Mouse (Mus musculus) midbrain, embryonic 14.5 days (tissue): Measurements from ENCODE around the gene Bmpr2. TPM values are rescaled to one million over a fixed set of nuclear protein-coding genes. Genes with fewer than 3 reads are reported as not detected.
A peak's percentile ranks its signal among the peaks of the same experiment; 100 is the strongest.
"Not testable (repeated sequence)": the region's sequence is repeated elsewhere in the genome, so short reads cannot be mapped to it uniquely, and the experiment has no call there.

Experiments used
- ATAC-seq: fragments of 200-750 bp; cut with Nextera tagmentation; 2 replicates; pipeline ENCODE4 v1.8.0; 2017; ENCODE audit warnings: moderate number of reproducible peaks, moderate library complexity; ENCODE audit not compliant: low FRiP score, low TSS enrichment
- DNase-seq: peaks from one replicate; pipeline ENCODE4 v3.0.0-alpha.2; 2015
- H3K27ac ChIP-seq: fragments of 300-500 bp; sonication (generic); replicated peaks from 2 replicates; pipeline ENCODE4 v1.5.1; 2014; ENCODE audit warnings: mild to moderate bottlenecking, low read depth, low read length, moderate library complexity
- H3K27me3 ChIP-seq: fragments of 300-500 bp; sonication (generic); 2 replicates; pipeline ENCODE4 v1.6.1; 2014; ENCODE audit warnings: low read length, control low read depth, mixed read lengths; ENCODE audit not compliant: control insufficient read depth, insufficient read depth
- H3K36me3 ChIP-seq: fragments of 300-500 bp; sonication (generic); 2 replicates; pipeline ENCODE4 v1.6.1; 2014; ENCODE audit warnings: low read length, control low read depth; ENCODE audit not compliant: control insufficient read depth, insufficient read depth
- H3K4me1 ChIP-seq: fragments of 300-500 bp; sonication (generic); 2 replicates; pipeline ENCODE4 v1.6.1; 2014; ENCODE audit warnings: mild to moderate bottlenecking, antibody characterized with exemption, low read length, control low read depth; ENCODE audit not compliant: control insufficient read depth, insufficient read depth
- H3K4me2 ChIP-seq: fragments of 300-500 bp; sonication (generic); 2 replicates; pipeline ENCODE4 v1.6.1; 2014; ENCODE audit warnings: mild to moderate bottlenecking, low read length, moderate library complexity
- H3K4me3 ChIP-seq: fragments of 300-500 bp; sonication (generic); replicated peaks from 2 replicates; pipeline ENCODE4 v1.5.1; 2014; ENCODE audit warnings: low read depth, low read length
- H3K9ac ChIP-seq: fragments of 300-500 bp; sonication (generic); replicated peaks from 2 replicates; pipeline ENCODE4 v1.6.1; 2014; ENCODE audit warnings: mild to moderate bottlenecking, low read length, moderate library complexity
- H3K9me3 ChIP-seq: fragments of 300-500 bp; sonication (generic); 2 replicates; pipeline ENCODE4 v1.6.1; 2016; ENCODE audit warnings: low read length, control low read depth, mixed read lengths; ENCODE audit not compliant: control insufficient read depth
- WGBS: fragments of 180-500 bp; shearing (Covaris S2); extraction: QIAGEN DNeasy Blood & Tissue Kit; methylation state at CpG from one replicate; pipeline ENCODE4 v1.1.7; 2014; 5-methylcytosine and 5-hydroxymethylcytosine counted together
- polyA plus RNA-seq: library from polyadenylated mRNA; unstranded; fragments of >200 nt; fragmentation: Nextera tagmentation; extraction: Ambion mirVana; gene quantifications from 2 replicates; pipeline ENCODE4 v1.2.1, GENCODE M21; 2014

The Bmpr2 gene
- polyA plus RNA-seq, 1 experiment from 2014 or later: 19.0 TPM

- Histone ChIP-seq H3K9me3 (no peaks in the 10 kb centered on the region), H3K27me3 (no peaks in the 10 kb centered on the region), H3K4me1 (no peaks in the 10 kb centered on the region), H3K4me2 (no peak overlapping the region), H3K4me3 (no peak overlapping the region), H3K9ac (no peak overlapping the region), H3K36me3 (no peaks in the 10 kb centered on the region), H3K27ac (no peak overlapping the region)
- WGBS: 80% methylated on average over 2 of the region's 2 CpGs
- ATAC-seq (no peak), DNase-seq (no peak)
These were observed 14.2 kb upstream of the Bmpr2 start for GRCm38 (mm10) chr1:59749047-59749446.

- not testable (repeated sequence) for DNase-seq, H3K27me3 ChIP-seq, H3K9ac ChIP-seq, H3K36me3 ChIP-seq, ATAC-seq, H3K4me1 ChIP-seq, H3K27ac ChIP-seq, H3K9me3 ChIP-seq, H3K4me2 ChIP-seq, H3K4me3 ChIP-seq
- WGBS: 72% methylated on average over 5 of the region's 5 CpGs
These were observed 13.5 kb upstream of the Bmpr2 start for GRCm38 (mm10) chr1:59749724-59750123.

- no peak overlapping the region for H3K9ac ChIP-seq
- DNase-seq: no peak
These were observed 7.9 kb upstream of the Bmpr2 start for GRCm38 (mm10) chr1:59755298-59755697.

GRCm38 (mm10) chr1:59758325-59758724 is 4.9 kb upstream of the Bmpr2 start:
- H3K27ac ChIP-seq: no peak overlapping the region
- DNase-seq (no peak), ATAC-seq (no peak)
- no peak overlapping the region for H3K4me2 ChIP-seq
- WGBS: 91% methylated on average over 1 of the region's 1 CpGs
- H3K4me1 ChIP-seq: no peaks in the 10 kb centered on the region
- H3K36me3 ChIP-seq: no peaks in the 10 kb centered on the region
- no peaks in the 10 kb centered on the region for H3K27me3 ChIP-seq
- no peak overlapping the region for H3K9ac ChIP-seq
- no peaks in the 10 kb centered on the region for H3K9me3 ChIP-seq
- no peak overlapping the region for H3K4me3 ChIP-seq

More at GRCm38 (mm10) chr1:59755298-59755697, 7.9 kb upstream of the Bmpr2 start:
- Histone ChIP-seq H3K36me3 (no peaks in the 10 kb centered on the region), H3K27ac (no peak overlapping the region), H3K27me3 (no peaks in the 10 kb centered on the region), H3K4me1 (no peaks in the 10 kb centered on the region), H3K4me3 (no peak overlapping the region), H3K4me2 (no peak overlapping the region), H3K9me3 (no peaks in the 10 kb centered on the region)
- no peak for ATAC-seq
- WGBS: 63% methylated on average over 1 of the region's 1 CpGs

- Histone ChIP-seq H3K4me2 (peak overlapping the region; percentile 88), H3K27ac (peak overlapping the region; percentile 99), H3K4me1 (peaks cover 9% of the 10 kb centered on the region), H3K36me3 (no peaks in the 10 kb centered on the region), H3K27me3 (no peaks in the 10 kb centered on the region), H3K9me3 (no peaks in the 10 kb centered on the region), H3K9ac (peak overlapping the region; percentile 95), H3K4me3 (peak overlapping the region; percentile 97)
- DNase-seq (peak; percentile 66), ATAC-seq (no peak)
- WGBS: 3% methylated on average over 10 of the region's 10 CpGs
These were observed 992 bp upstream of the Bmpr2 start for GRCm38 (mm10) chr1:59762208-59762607.

DNA sequence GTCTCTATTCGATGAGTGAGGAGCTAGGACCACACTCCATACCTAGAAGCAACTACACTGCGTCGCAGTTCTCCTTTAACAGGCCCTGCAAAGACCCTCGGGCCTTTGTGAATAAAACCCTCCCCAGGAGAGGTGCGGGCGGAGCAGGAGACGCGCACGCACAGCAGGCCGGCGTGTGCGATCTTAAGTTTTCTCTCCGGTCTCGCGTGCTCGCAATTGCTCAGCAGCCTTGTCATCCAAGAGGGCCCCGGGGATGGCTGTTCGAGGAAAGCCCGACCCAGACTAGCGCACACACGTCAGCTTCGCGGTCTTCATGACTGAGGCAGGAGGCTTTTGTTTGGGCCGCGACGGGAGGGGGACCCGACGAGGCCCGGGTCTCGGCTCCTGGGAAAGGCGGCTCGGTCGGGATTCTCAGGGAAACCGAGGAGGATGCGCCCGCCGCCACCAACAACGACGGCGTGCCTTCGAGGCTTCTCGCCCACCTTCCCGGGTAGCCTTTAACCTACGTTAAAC is 493 bp upstream of the Bmpr2 start:
- peaks cover 12% of the 10 kb centered on the region for H3K4me1 ChIP-seq
- H3K27ac ChIP-seq: peak overlapping the region; percentile 99
- H3K4me2 ChIP-seq: peak overlapping the region; percentile 88
- ATAC-seq (peak; percentile 72), DNase-seq (peak; percentile 84)
- WGBS: under 1% methylated on average over 44 of the region's 44 CpGs
- H3K4me3 ChIP-seq: peak overlapping the region; percentile 97
- H3K36me3 ChIP-seq: no peaks in the 10 kb centered on the region
- H3K9me3 ChIP-seq: no peaks in the 10 kb centered on the region
- H3K9ac ChIP-seq: peak overlapping the region; percentile 95
- no peaks in the 10 kb centered on the region for H3K27me3 ChIP-seq

DNA sequence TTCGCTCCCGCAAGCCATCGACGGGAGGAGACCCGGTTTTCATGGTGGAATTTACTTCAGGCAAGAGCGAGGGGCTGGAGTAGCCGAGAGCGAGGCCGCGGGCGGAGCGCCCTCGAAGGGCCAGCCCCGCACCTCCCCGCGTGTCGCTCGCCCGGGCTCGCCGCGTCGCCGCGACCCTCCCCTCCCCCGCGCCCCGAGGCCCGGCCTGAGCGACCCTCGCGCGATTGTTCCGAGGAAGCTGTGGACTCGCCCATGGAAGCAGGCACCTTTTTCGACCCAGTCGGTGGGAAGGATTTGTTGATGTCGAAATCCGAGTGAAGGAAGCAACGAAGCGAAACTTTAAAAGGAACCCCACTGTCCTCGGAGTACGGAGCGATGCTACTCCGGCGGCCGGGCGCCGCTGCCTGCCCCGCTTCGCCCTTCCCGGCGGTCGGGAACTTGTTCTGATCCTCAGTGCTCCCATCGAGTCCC is 616 bp downstream of the Bmpr2 start:
- H3K9ac ChIP-seq: peak overlapping the region; percentile 95
- H3K27ac ChIP-seq: peak overlapping the region; percentile 99
- H3K4me3 ChIP-seq: peak overlapping the region; percentile 97
- DNase-seq (peak; percentile 76), ATAC-seq (peak; percentile 75)
- H3K9me3 ChIP-seq: no peaks in the 10 kb centered on the region
- peak overlapping the region; percentile 88 for H3K4me2 ChIP-seq
- WGBS: under 1% methylated on average over 54 of the region's 55 CpGs
- no peaks in the 10 kb centered on the region for H3K27me3 ChIP-seq
- H3K36me3 ChIP-seq: no peaks in the 10 kb centered on the region
- H3K4me1 ChIP-seq: peaks cover 17% of the 10 kb centered on the region

DNA sequence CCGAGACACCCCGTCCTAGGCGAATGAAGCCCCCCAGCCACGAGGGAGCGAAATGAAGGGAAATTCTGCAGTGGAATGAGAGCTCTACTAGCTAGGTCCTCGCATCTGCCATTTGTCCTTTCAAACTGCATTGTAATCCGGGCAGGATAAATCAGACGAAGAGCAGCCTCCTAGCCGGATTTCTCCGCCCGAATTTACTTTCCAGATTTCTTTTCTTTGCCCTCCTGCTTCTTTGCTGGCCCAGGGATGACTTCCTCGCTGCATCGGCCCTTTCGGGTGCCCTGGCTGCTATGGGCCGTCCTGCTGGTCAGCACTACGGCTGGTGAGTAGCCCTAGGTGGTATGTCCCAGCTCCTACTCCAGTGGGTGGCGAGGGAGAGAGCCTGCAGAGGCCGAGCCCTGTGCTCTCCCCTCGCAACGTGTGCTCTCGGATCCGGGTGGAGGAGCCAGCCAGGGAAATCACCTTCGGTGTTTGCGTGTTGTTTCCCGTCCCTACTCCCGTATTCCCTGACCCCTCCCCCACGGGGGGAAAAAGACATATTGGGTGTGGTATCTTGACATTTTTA is 1.3 kb downstream of the Bmpr2 start:
- no peaks in the 10 kb centered on the region for H3K36me3 ChIP-seq
- WGBS: under 1% methylated on average over 27 of the region's 27 CpGs
- H3K4me1 ChIP-seq: peaks cover 17% of the 10 kb centered on the region
- peak overlapping the region; percentile 97 for H3K4me3 ChIP-seq
- DNase-seq (peak; percentile 68), ATAC-seq (no peak)
- H3K9me3 ChIP-seq: no peaks in the 10 kb centered on the region
- H3K27ac ChIP-seq: peak overlapping the region; percentile 99
- H3K9ac ChIP-seq: peak overlapping the region; percentile 95
- no peaks in the 10 kb centered on the region for H3K27me3 ChIP-seq
- peak overlapping the region; percentile 88 for H3K4me2 ChIP-seq

GRCm38 (mm10) chr1:59765279-59765678 is 2.1 kb downstream of the Bmpr2 start:
- no peak for DNase-seq
- H3K9me3 ChIP-seq: no peaks in the 10 kb centered on the region
- H3K4me1 ChIP-seq: peaks cover 17% of the 10 kb centered on the region
- H3K4me3 ChIP-seq: peak overlapping the region; percentile 97
- H3K9ac ChIP-seq: no peak overlapping the region; the same call in 1 of the 2 replicates
- H3K36me3 ChIP-seq: no peaks in the 10 kb centered on the region
- peak overlapping the region; percentile 88 for H3K4me2 ChIP-seq
- no peak overlapping the region for H3K27ac ChIP-seq
- H3K27me3 ChIP-seq: no peaks in the 10 kb centered on the region
- WGBS: under 1% methylated on average over 4 of the region's 4 CpGs
- ATAC-seq: no peak
